Mouse (Mus musculus): Measurements from ENCODE around the gene C2cd4b. TPM values are rescaled to one million over a fixed set of nuclear protein-coding genes. Genes with fewer than 3 reads are reported as not detected.
A peak's percentile ranks its signal among the peaks of the same experiment; 100 is the strongest.

The C2cd4b gene
- not detected in 2 replicates for polyA plus RNA-seq (2011; ENCODE audit: insufficient read depth, insufficient read length, low replicate concordance, missing spikeins)

GRCm38 (mm10) chr9:67759163-67759955 is at the start of gene C2cd4b:
TSS of gene C2cd4b (plus strand) at chr9:67759437.
- H3K4me3 ChIP-seq (replicated peaks; ENCODE audit: control insufficient read depth, low read depth, low read length): no peak within 1 kb of the TSS
- TF ChIP-seq CTCF (IDR thresholded peaks at IDR 0.05; ENCODE audit: control insufficient read depth, insufficient read depth, low read length) (no peak), POLR2A (IDR thresholded peaks at IDR 0.05; ENCODE audit: borderline replicate concordance, control insufficient read depth, low read depth, low read length) (no peak)
- whole genome bisulfite sequencing: 4% methylated on average over 49 of the region's 49 CpGs

GRCm38 (mm10) chr9:67711051-67711877 is 48.0 kb upstream of the C2cd4b start:
- Histone ChIP-seq H3K4me3 (replicated peaks; ENCODE audit: control insufficient read depth, low read depth, low read length) (no peak overlapping the region), H3K27ac (ENCODE audit: control insufficient read depth, insufficient read depth, low read depth, low read length, poor library complexity) (no peak overlapping the region), H3K4me1 (ENCODE audit: control insufficient read depth, insufficient read depth, low read length) (no peaks in the 10 kb centered on the region)
- 37% methylated on average over 15 of the region's 15 CpGs for WGBS
- peak; percentile 81 for TF ChIP-seq CTCF (IDR thresholded peaks at IDR 0.05; ENCODE audit: control insufficient read depth, insufficient read depth, low read length)
- TF ChIP-seq POLR2A (IDR thresholded peaks at IDR 0.05; ENCODE audit: borderline replicate concordance, control insufficient read depth, low read depth, low read length): no peak

More at GRCm38 (mm10) chr9:67759163-67759955, at the start of gene C2cd4b:
- no peaks in the 10 kb centered on the region for H3K4me1 ChIP-seq (ENCODE audit: control insufficient read depth, insufficient read depth, low read length)
- no peak within 1 kb of the TSS for H3K27ac ChIP-seq (ENCODE audit: control insufficient read depth, insufficient read depth, low read depth, low read length, poor library complexity)

- no peak overlapping the region for H3K27ac ChIP-seq (ENCODE audit: control insufficient read depth, insufficient read depth, low read depth, low read length, poor library complexity)
Measured at GRCm38 (mm10) chr9:67712146-67712545, 47.1 kb upstream of the C2cd4b start.

GRCm38 (mm10) chr9:67717081-67717480 is 42.2 kb upstream of the C2cd4b start:
- no peak overlapping the region for H3K27ac ChIP-seq (ENCODE audit: control insufficient read depth, insufficient read depth, low read depth, low read length, poor library complexity)
- H3K4me3 ChIP-seq (replicated peaks; ENCODE audit: control insufficient read depth, low read depth, low read length): no peak overlapping the region
- WGBS: 76% methylated on average over 3 of the region's 3 CpGs
- TF ChIP-seq POLR2A (IDR thresholded peaks at IDR 0.05; ENCODE audit: borderline replicate concordance, control insufficient read depth, low read depth, low read length) (no peak), CTCF (IDR thresholded peaks at IDR 0.05; ENCODE audit: control insufficient read depth, insufficient read depth, low read length) (no peak)
- no peaks in the 10 kb centered on the region for H3K4me1 ChIP-seq (ENCODE audit: control insufficient read depth, insufficient read depth, low read length)

More at GRCm38 (mm10) chr9:67712146-67712545, 47.1 kb upstream of the C2cd4b start:
- no peak for TF ChIP-seq POLR2A (IDR thresholded peaks at IDR 0.05; ENCODE audit: borderline replicate concordance, control insufficient read depth, low read depth, low read length)
- TF ChIP-seq CTCF (IDR thresholded peaks at IDR 0.05; ENCODE audit: control insufficient read depth, insufficient read depth, low read length): no peak
- Histone ChIP-seq H3K4me3 (replicated peaks; ENCODE audit: control insufficient read depth, low read depth, low read length) (no peak overlapping the region), H3K4me1 (ENCODE audit: control insufficient read depth, insufficient read depth, low read length) (no peaks in the 10 kb centered on the region)
- 70% methylated on average over 9 of the region's 9 CpGs for WGBS

- Histone ChIP-seq H3K4me1 (ENCODE audit: control insufficient read depth, insufficient read depth, low read length) (no peaks in the 10 kb centered on the region), H3K27ac (ENCODE audit: control insufficient read depth, insufficient read depth, low read depth, low read length, poor library complexity) (no peak overlapping the region), H3K4me3 (replicated peaks; ENCODE audit: control insufficient read depth, low read depth, low read length) (no peak overlapping the region)
- 53% methylated on average over 3 of the region's 3 CpGs for WGBS
- TF ChIP-seq CTCF (IDR thresholded peaks at IDR 0.05; ENCODE audit: control insufficient read depth, insufficient read depth, low read length): no peak
- no peak for TF ChIP-seq POLR2A (IDR thresholded peaks at IDR 0.05; ENCODE audit: borderline replicate concordance, control insufficient read depth, low read depth, low read length)
Measured at GRCm38 (mm10) chr9:67718596-67718995, 40.6 kb upstream of the C2cd4b start.

- H3K4me1 ChIP-seq (ENCODE audit: control insufficient read depth, insufficient read depth, low read length): no peaks in the 10 kb centered on the region
- no peak overlapping the region for H3K4me3 ChIP-seq (replicated peaks; ENCODE audit: control insufficient read depth, low read depth, low read length)
- WGBS: 78% methylated on average over 3 of the region's 3 CpGs
- no peak for TF ChIP-seq POLR2A (IDR thresholded peaks at IDR 0.05; ENCODE audit: borderline replicate concordance, control insufficient read depth, low read depth, low read length)
- no peak for TF ChIP-seq CTCF (IDR thresholded peaks at IDR 0.05; ENCODE audit: control insufficient read depth, insufficient read depth, low read length)
- H3K27ac ChIP-seq (ENCODE audit: control insufficient read depth, insufficient read depth, low read depth, low read length, poor library complexity): no peak overlapping the region
Measured at GRCm38 (mm10) chr9:67720150-67720549, 39.1 kb upstream of the C2cd4b start.

GRCm38 (mm10) chr9:67722378-67722777 is 36.9 kb upstream of the C2cd4b start:
- 44% methylated on average over 8 of the region's 8 CpGs for WGBS
- H3K27ac ChIP-seq (ENCODE audit: control insufficient read depth, insufficient read depth, low read depth, low read length, poor library complexity): no peak overlapping the region
- no peak for TF ChIP-seq POLR2A (IDR thresholded peaks at IDR 0.05; ENCODE audit: borderline replicate concordance, control insufficient read depth, low read depth, low read length)
- no peak for TF ChIP-seq CTCF (IDR thresholded peaks at IDR 0.05; ENCODE audit: control insufficient read depth, insufficient read depth, low read length)
- no peak overlapping the region for H3K4me3 ChIP-seq (replicated peaks; ENCODE audit: control insufficient read depth, low read depth, low read length)
- no peaks in the 10 kb centered on the region for H3K4me1 ChIP-seq (ENCODE audit: control insufficient read depth, insufficient read depth, low read length)

GRCm38 (mm10) chr9:67725196-67725595 is 34.0 kb upstream of the C2cd4b start:
- no peak overlapping the region for H3K27ac ChIP-seq (ENCODE audit: control insufficient read depth, insufficient read depth, low read depth, low read length, poor library complexity)
- H3K4me3 ChIP-seq (replicated peaks; ENCODE audit: control insufficient read depth, low read depth, low read length): no peak overlapping the region

More at GRCm38 (mm10) chr9:67725196-67725595, 34.0 kb upstream of the C2cd4b start:
- WGBS: 54% methylated on average over 3 of the region's 3 CpGs
- H3K4me1 ChIP-seq (ENCODE audit: control insufficient read depth, insufficient read depth, low read length): no peaks in the 10 kb centered on the region
- TF ChIP-seq POLR2A (IDR thresholded peaks at IDR 0.05; ENCODE audit: borderline replicate concordance, control insufficient read depth, low read depth, low read length) (no peak), CTCF (IDR thresholded peaks at IDR 0.05; ENCODE audit: control insufficient read depth, insufficient read depth, low read length) (no peak)

Data from bone marrow, adult 2 months (tissue).